Mouse (Mus musculus) CD4-positive naive resting alpha-beta T cell, adult 57 days (primary cell): ENCODE results near the gene Zfp784. TPM values are rescaled to one million over a fixed set of nuclear protein-coding genes. Genes with fewer than 3 reads are reported as not detected.

Experiments used
- total RNA-seq: library from RNA; stranded (reverse); gene quantifications from one replicate; pipeline ENCODE4 v1.2.4, GENCODE M21; 2023

The Zfp784 gene
- total RNA-seq: 7.4 TPM

DNA sequence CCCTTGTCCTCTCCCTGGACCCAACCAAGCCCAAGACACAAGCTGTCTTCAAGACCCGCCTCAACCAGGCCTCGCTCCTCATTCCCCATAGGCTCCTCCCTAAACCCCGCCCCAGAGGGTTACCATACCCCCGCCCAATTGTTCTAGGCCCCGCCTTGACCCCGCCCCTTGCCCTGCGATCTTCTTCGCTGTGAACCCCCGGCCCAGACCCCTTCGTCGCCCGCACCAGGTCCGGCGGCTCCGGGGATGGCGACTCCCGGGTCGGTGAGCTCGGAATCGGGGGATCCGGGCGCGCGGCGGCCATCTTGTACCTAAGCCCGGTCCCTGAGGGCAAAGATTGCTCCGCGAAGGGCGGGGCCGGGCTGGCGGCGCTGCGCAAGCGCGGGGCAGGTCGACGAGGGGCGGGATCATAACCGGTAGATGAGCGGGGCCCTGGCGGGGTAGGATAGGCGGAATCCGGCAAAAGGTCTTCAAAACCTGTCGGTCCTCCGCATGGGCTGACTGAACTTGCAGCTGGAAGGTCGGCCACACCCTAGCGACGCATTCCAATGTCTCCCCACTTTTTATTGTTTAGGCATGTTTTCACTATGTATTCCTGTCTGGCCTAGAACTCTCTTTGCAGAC lies at the start of gene Zfp784:
TSS of gene Zfp784 (minus strand) at position 338 of the 624 bp plus-strand sequence.

DNA sequence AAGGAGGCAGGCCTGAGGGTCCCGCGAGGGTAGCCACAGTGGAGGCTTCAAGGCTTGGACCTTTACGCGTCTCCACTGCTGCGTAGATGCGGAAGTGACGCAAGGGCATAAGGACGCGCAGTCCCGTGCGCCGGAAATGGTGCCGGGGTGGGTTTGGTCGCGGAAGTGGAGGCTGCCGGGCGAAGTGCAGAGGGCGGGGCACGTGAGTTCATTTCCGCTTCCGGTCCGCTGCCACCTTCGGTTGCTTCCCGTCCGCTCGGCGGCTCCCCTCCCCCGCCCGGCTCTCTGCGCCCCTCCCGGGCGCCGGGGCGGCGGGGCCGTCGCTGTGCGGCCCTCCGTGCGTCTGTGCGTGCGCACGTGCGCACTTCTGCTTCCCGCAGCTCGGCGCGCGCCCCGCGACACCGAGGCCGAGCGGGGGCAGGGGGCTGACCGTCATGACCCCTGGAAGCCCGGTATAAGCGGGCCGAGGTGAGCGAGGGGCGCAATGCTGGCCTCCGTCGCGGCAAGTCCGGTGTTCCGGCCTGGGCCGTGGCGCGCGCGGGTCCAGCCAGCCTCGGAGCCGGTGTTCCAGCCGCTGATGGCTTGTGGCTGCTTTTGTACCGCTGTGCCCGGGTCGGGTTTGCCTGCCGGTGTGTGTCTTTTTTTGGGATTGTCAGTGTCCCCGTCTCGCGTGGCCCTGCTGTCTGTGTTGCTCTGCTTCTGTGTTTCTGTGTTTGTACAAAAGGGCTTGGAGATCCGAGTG lies 41.9 kb upstream of the Zfp784 start, which contains the start of gene Epn1:
TSS of gene Epn1 (plus strand) at position 226 of the 742 bp plus-strand sequence.

DNA sequence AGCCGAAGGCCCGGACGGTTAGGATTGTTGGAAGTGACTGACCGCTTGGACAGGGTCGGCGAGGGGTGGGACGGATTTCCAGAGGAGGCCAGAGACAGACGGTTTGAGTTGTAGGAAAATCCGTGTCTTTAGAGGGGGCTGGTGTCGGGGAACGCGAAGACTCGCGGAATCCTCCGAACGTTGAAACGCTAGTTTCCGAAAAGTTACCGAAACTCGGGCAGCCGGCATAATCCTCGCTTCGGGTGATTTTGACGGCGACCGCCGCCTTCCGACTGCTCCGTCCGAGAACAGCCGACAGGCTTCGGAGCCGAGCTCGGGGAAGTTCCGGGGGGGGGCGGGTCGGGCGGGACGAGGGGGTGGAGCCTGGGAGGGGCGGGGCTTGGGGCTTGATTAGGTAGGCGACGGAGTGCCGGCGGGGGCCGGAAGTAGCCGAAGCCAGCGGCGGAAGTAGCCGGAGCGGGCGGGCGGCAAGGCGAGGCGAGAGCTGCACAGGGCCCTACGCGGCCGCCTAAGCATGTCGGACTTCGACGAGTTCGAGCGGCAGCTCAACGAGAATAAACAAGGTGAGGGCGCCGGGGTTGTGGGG lies 23.6 kb upstream of the Zfp784 start, which contains the start of gene U2af2:
TSS of gene U2af2 (plus strand) at position 370 of the 586 bp plus-strand sequence.

DNA sequence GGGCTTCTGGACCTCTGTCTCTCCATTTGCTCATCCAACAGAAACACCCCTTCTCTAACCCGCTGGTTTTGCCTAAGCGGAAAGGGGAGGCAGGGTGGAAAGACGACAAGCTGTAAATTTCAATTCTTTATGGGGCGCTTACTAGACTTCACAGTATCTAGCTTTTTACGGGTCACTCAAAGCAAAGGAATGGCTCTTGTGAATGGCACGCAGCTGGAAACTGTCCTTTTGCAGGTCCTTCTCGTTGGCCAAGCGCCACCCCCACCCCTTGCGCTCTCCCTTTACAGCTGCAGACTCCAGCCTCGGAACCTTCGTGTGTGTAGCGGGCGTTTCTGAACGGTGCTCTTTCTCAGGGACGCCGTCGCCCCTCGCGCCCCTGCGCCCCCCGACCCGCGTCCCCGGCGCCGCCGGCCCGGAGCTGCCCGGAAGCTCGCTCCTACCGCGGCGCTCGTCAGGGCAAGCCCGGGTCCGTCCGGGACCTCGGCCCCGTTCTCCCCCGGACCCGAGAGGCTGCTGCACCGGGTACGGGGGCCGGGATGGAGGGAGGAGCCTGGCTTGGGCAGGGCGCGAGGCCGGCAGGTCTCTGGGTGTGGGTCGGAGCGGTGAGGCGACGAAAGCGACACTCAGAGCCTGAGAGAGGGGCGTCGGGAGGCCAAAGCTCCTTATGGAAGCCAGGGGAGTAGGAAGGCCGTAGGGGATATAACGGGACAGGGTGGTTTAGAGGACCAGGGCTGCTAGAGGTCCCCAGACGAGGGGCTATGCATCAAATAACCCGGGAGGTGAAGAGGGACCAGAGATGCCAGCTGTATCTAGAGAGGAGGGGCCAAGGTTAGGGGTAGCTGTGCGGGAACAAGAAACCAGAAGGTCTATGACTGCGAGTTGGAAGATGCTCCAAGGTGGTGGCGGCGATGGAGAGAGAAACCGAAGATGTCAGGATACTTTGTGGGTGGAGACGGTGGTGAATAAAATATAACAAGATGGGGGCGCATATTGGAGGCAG lies 13.2 kb upstream of the Zfp784 start, which contains the start of gene Zfp580:
TSS of gene Zfp580 (plus strand) at position 346 of the 1,000 bp plus-strand sequence.

DNA sequence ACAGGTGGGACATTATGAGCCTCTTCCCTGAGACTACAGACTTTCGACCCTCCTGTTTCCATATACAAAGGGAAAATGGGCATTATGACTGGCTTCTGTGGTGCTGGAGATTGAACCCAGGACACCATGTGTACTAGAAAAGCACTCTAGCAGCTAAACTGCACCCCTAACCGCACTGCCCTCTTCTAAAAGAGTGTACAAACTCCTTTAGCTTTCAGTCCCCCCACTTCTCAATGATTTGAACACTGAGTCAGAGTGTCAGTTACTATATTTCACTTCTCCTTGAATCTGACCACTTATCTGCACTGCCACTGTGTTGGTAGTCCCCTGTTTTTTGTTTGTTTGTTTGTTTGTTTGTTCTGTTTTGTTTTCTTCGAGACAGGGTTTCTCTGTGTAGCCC lies 4.4 kb downstream of the Zfp784 start, which contains the start of gene 4632433K11Rik:
TSS of gene 4632433K11Rik (plus strand) at position 301 of the 400 bp plus-strand sequence.

DNA sequence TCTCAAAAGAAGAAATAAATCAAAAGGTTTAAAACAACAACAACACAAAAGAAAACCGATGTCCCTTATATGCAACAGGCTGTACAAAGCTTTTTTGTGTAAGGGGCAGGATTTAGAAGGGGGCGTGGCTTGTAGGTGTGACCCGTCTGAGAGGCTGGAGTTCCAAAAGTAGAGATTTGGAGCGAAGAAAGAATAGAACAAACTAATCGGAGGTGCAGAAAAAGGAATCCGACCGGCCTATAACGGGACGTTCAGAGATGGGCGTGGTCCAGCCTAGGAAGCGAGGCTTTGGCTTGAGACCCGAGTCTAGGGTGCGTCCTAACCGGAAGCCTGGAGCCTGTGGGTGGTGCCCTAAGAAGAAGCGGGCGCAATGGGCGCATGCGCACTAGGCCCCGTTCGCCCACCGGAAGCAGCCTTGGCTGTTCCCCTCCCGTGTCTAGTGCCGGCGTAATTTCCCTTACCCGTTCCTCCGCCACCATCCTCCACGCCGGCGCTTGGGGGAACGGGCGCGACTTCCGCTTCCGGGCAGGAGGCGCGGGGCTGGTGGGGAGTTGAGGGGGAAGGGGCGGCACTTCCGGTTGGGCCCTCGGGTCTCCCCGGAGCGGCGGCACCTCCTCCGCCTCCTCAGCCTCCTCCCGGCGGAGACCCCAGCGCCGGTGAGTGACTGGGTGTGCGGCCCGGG lies 18.1 kb downstream of the Zfp784 start, which contains the start of the genes Zfp865 and Ccdc106:
TSS of gene Zfp865 (plus strand) at position 377 of the 682 bp plus-strand sequence.
TSS of gene Ccdc106 (plus strand) at position 554 of the 682 bp plus-strand sequence.

DNA sequence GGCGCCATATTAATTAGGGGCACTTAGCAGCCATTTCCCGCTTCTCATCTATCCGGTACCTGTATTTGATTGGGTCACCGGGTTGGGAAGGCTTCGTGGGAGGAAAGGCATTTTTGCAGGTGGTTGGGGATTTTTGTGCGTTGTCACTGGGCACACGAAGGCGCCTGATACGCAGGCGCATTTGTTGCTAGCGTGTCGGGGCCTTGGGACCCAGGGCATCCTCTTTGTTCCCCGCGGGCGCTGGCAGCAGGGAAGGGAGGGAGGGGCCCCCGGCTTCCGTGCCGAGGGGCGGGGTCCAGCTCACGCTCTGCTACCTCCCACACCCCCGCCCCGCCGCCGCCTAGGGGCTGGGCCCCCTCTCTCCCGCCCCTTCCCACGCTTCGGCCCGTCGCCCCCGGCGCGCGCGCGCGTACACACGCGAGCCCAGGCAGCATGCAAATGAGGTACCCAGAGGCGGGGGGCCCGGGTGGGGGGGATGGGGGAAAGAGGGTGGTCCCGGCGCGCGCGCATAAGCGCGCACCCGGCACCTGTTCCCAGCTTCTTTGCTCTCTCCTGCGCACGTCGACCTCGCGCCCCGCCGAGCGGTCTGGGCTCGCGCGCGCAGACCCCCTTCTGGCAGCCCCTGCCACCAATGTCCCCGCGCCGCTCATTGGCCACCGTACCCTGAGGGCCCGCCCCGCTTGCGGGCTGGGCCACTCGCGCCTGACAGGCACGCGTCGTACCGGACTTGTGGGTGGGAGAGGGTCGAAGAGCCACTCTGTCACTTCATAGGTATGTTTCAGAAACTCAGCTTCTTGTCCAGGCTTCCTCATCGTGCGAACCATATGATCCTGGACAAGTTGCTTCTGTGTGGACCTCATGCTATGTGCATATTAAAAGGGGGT lies 22.9 kb downstream of the Zfp784 start, which contains the start of gene Gm44973:
TSS of gene Gm44973 (plus strand) at position 379 of the 884 bp plus-strand sequence.

DNA sequence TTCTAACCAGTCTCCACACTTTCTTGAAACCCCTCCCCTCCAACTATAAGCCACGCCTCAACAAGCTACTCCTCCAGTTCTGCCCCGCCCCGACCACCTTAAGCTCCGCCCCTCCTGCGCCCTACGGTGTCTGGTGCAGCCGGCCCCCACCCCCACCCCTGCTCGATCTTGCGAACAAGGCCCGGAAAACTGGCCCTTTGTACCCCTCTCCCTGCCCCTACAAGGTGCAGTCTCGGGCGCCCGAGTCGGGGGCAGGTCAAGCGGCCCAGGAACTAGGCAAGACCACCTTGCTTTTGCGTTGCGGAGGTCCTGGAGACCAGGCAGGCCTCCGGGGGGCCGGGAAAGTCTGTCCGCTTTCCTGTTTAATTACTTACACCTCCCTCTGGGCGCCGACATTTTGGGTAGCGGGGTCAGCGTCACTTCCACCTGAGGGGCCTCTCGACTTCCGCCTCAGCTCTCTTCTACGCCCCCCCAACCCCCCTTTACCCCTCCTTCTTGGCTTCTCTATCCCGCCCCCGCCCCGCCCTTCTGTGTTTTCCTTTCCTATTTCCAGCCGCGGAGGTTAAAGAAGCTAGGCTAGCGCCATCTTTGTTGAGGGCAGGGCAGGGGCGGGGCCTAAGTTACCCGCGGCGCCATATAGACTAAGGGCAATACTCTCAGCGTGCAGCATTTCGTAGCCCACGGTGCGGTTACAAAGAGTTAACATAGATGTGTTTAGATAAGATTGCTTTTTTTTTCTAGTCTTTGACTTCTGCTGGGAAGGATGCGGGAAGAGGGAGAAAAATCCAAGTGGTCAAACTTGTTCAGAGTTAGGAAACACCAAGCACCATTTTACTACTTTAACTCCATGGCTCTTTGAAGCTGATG lies 23.8 kb downstream of the Zfp784 start, which contains the start of the genes Zfp524 and Fiz1:
TSS of gene Zfp524 (plus strand) at position 165 of the 867 bp plus-strand sequence.
TSS of gene Fiz1 (minus strand) at position 447 of the 867 bp plus-strand sequence.

DNA sequence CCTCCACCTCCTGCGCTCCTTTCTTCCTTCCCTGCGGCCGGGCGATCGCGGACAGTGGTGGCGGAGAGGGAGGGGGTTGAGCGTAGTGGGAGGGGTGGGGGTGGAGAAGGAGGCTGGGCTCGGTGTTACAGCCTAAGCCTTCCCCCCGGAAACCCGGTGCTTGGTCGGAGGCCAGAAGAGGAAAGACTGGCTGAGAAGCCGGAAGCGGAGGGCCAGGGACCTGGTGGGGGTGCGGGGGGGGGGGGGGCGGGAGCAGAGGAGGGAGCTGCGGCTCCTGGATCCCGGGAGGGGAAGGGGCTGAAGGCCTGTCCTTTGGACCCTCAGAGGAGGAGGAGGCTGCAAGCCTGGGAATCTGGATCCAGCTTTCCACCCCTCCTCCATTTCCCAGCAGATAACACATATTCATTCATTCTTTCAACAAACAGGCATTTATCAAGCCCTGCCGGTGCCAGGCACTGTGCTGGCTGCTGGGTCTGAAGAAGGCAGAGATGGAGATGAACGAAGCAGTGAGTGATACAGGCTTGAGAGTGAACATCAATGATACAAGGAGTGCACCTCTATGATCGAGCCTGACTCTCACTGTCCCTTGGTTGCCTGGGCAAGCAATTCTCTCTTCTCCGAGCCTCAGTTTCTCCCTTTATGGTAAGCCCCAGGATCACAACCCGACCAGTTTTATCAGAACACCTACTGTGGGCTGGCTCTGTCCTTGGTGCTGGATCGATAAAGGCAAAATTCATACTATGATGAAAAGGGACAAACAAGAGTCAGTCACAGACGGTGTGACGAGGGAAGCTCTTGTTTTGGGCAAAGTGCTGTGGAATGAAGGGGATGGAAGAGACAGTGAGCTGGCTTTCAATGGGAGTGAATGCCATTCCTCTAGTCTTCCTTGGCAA lies 42.0 kb downstream of the Zfp784 start, which contains the start of gene Zfp579:
TSS of gene Zfp579 (minus strand) at position 156 of the 893 bp plus-strand sequence.

Other genes starting within 250 kb of the Zfp784 start
- gene Tmem238, start 248.8 kb downstream of the Zfp784 start, total RNA-seq: 2.7 TPM
- 2,201 TPM for gene Rpl28, start 245.6 kb downstream of the Zfp784 start, total RNA-seq
- gene Ube2s, start 225.9 kb downstream of the Zfp784 start, total RNA-seq: 163 TPM
- 2.3 TPM for gene Shisa7, start 193.8 kb downstream of the Zfp784 start, total RNA-seq
- 9.7 TPM for gene Isoc2b, start 168.2 kb downstream of the Zfp784 start, total RNA-seq
- 13.4 TPM for gene Isoc2a, start 161.3 kb downstream of the Zfp784 start, total RNA-seq
- gene Gm36210, start 131.9 kb downstream of the Zfp784 start, total RNA-seq: not detected
- gene Zfp628, start 123.2 kb downstream of the Zfp784 start, total RNA-seq: 35.2 TPM
- gene Nat14, start 116.4 kb downstream of the Zfp784 start, total RNA-seq: 13.9 TPM
- gene Ssc5d, start 112.7 kb downstream of the Zfp784 start, total RNA-seq: 0.47 TPM
- gene Sbk2, start 74.0 kb downstream of the Zfp784 start, total RNA-seq: not detected
- not detected for gene Sbk3, start 67.3 kb downstream of the Zfp784 start, total RNA-seq
- 34.3 TPM for gene Zfp579, start 42.3 kb downstream of the Zfp784 start, total RNA-seq
- gene Zfp524, start 24.0 kb downstream of the Zfp784 start, total RNA-seq: 14.7 TPM
- gene Fiz1, start 23.7 kb downstream of the Zfp784 start, total RNA-seq: 47.3 TPM
- not detected for gene Gm44973, start 22.9 kb downstream of the Zfp784 start, total RNA-seq
- 57.5 TPM for gene Zfp865, start 18.1 kb downstream of the Zfp784 start, total RNA-seq
- 0.44 TPM for gene Ccdc106, start 17.9 kb downstream of the Zfp784 start, total RNA-seq
- gene 4632433K11Rik, start 4.3 kb downstream of the Zfp784 start, total RNA-seq: not detected
- gene Zfp580, start 13.1 kb upstream of the Zfp784 start, total RNA-seq: 2.9 TPM
- gene U2af2, start 23.7 kb upstream of the Zfp784 start, total RNA-seq: 436 TPM
- 110 TPM for gene Epn1, start 41.8 kb upstream of the Zfp784 start, total RNA-seq
- not detected for gene Rfpl4, start 78.5 kb upstream of the Zfp784 start, total RNA-seq
- gene Rasl2-9, start 87.5 kb upstream of the Zfp784 start, total RNA-seq: not detected
- gene Vmn1r55, start 111.2 kb upstream of the Zfp784 start, total RNA-seq: not detected
- gene Vmn1r56, start 158.3 kb upstream of the Zfp784 start, total RNA-seq: not detected
- not detected for gene Vmn1r57, start 180.0 kb upstream of the Zfp784 start, total RNA-seq